Mouse (Mus musculus): ENCODE data around the gene Cgn.

DNA sequence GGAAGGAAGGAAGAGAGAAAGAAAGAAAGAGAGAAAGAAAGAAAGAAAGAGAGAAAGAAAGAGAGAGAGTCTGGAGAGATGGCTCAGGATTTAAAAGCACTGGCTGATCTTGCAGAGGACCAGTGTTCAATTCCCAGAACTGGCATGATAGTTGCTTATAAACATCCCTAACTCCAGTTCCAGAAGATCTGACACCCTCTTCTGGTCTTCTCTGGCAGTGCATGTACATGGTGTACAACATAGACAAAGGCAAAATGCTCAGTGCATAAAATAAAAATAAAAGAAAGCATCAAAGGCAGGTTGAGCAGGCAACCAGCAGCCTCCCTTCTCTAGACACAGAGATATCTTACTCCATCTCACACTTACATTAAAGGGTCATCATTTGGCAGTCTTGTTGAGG, 29.3 kb upstream of the Cgn start:
- TF ChIP-seq POLR2A (IDR thresholded peaks at IDR 0.05; ENCODE audit: insufficient read depth, low read depth, low read length) (no peak), CTCF (IDR thresholded peaks at IDR 0.05) (no peak), EP300 (IDR thresholded peaks at IDR 0.05; ENCODE audit: insufficient read depth, low read depth, low read length) (no peak)

Data from heart, adult 2 months (tissue).